ENCODE assay signal across 31 mouse cellular contexts in genomic region chr8:108480141-108480540, GRCm38 (mm10).
A peak's percentile ranks its signal among the peaks of the same experiment; 100 is the strongest.
DNase-seq lines count a peak whose midpoint lies in the region; ATAC-seq and TF ChIP-seq lines count a peak whose summit lies in the region.
"Had no signal": no experiment of that assay in that cellular context is flagged by ENCODE, and none has a peak within 500 bp of the region (broad histone marks: within the 10 kb centered on the region; RNA-seq: fewer than 3 reads in every experiment).

No protein-coding gene starts in this region.

- no peak overlapping the region for H3K4me2 ChIP-seq in hindbrain, embryonic 12.5 days (replicated peaks)
- H3K4me2 ChIP-seq in midbrain, postnatal 0 days (ENCODE audit: low read depth, low read length, poor library complexity, severe bottlenecking), result no peak overlapping the region
- H3K4me2 ChIP-seq in midbrain, embryonic 13.5 days (replicated peaks), result no peak overlapping the region
- no peak overlapping the region for H3K4me2 ChIP-seq in neural tube, embryonic 15.5 days
- H3K4me2 ChIP-seq: embryonic facial prominence, embryonic 13.5 days; forebrain, embryonic 13.5 days; heart, embryonic 13.5 days; limb, embryonic 12.5 days; liver, embryonic 11.5 days; neural tube, embryonic 12.5 days; stomach, embryonic 15.5 days had no signal

- no peak for TF ChIP-seq CTCF in midbrain, postnatal 0 days (IDR thresholded peaks at IDR 0.05)

- peaks cover 35% of the 10 kb centered on the region for H3K4me1 ChIP-seq in hindbrain, embryonic 10.5 days (replicated peaks)
- H3K4me1 ChIP-seq in hindbrain, embryonic 12.5 days, result peaks cover 10% of the 10 kb centered on the region; the same call in 1 of the 2 replicates
- H3K4me1 ChIP-seq in midbrain, embryonic 10.5 days, result peaks cover 40% of the 10 kb centered on the region
- H3K4me1 ChIP-seq in midbrain, postnatal 0 days (ENCODE audit: insufficient read depth, low read length), result peaks cover 2% of the 10 kb centered on the region; the same call in 1 of the 2 replicates
- H3K4me1 ChIP-seq in midbrain, embryonic 13.5 days (replicated peaks), result peaks cover 37% of the 10 kb centered on the region
- peaks cover 15% of the 10 kb centered on the region for H3K4me1 ChIP-seq in neural tube, embryonic 15.5 days
- H3K4me1 ChIP-seq: forebrain, embryonic 13.5 days; stomach, embryonic 15.5 days had no signal

- no peaks in the 10 kb centered on the region; the same call in 1 of the 2 replicates for H3K27me3 ChIP-seq in hindbrain, embryonic 10.5 days (ENCODE audit: insufficient read depth, poor library complexity, severe bottlenecking)
- peaks cover 5% of the 10 kb centered on the region; the same call in 1 of the 2 replicates for H3K27me3 ChIP-seq in hindbrain, embryonic 12.5 days
- no peaks in the 10 kb centered on the region for H3K27me3 ChIP-seq in midbrain, embryonic 10.5 days (ENCODE audit: low read depth, poor library complexity, severe bottlenecking)
- no peaks in the 10 kb centered on the region for H3K27me3 ChIP-seq in midbrain, postnatal 0 days (ENCODE audit: insufficient read depth, low read length)
- no peaks in the 10 kb centered on the region for H3K27me3 ChIP-seq in midbrain, embryonic 13.5 days
- no peaks in the 10 kb centered on the region for H3K27me3 ChIP-seq in neural tube, embryonic 15.5 days (replicated peaks)
- H3K27me3 ChIP-seq: embryonic facial prominence, embryonic 13.5 days; forebrain, embryonic 13.5 days; heart, embryonic 13.5 days; limb, embryonic 12.5 days; neural tube, embryonic 12.5 days; stomach, embryonic 15.5 days had no signal

- H3K9me3 ChIP-seq in hindbrain, embryonic 10.5 days, result no peaks in the 10 kb centered on the region
- H3K9me3 ChIP-seq in hindbrain, embryonic 12.5 days (replicated peaks), result no peaks in the 10 kb centered on the region
- no peaks in the 10 kb centered on the region for H3K9me3 ChIP-seq in midbrain, embryonic 10.5 days (replicated peaks)
- no peaks in the 10 kb centered on the region for H3K9me3 ChIP-seq in midbrain, postnatal 0 days (ENCODE audit: low read length)
- H3K9me3 ChIP-seq in midbrain, embryonic 13.5 days, result no peaks in the 10 kb centered on the region
- no peaks in the 10 kb centered on the region for H3K9me3 ChIP-seq in neural tube, embryonic 15.5 days (replicated peaks)
- H3K9me3 ChIP-seq: embryonic facial prominence, embryonic 13.5 days; forebrain, embryonic 13.5 days; heart, embryonic 13.5 days; limb, embryonic 12.5 days; neural tube, embryonic 12.5 days; stomach, embryonic 15.5 days had no signal

- WGBS in hindbrain, embryonic 10.5 days, result 80% methylated on average over 12 of the region's 12 CpGs
- 73% methylated on average over 12 of the region's 12 CpGs for WGBS in hindbrain, embryonic 12.5 days
- WGBS in midbrain, embryonic 10.5 days, result 83% methylated on average over 12 of the region's 12 CpGs
- 46% methylated on average over 12 of the region's 12 CpGs for WGBS in midbrain, postnatal 0 days
- 65% methylated on average over 12 of the region's 12 CpGs for WGBS in midbrain, embryonic 13.5 days
- WGBS in neural tube, embryonic 15.5 days, result 63% methylated on average over 12 of the region's 12 CpGs

- H3K9ac ChIP-seq in hindbrain, embryonic 12.5 days, result no peak overlapping the region
- no peak overlapping the region for H3K9ac ChIP-seq in midbrain, postnatal 0 days (replicated peaks; ENCODE audit: low read length, poor library complexity, severe bottlenecking)
- H3K9ac ChIP-seq in midbrain, embryonic 13.5 days (replicated peaks), result no peak overlapping the region; the same call in 1 of the 2 replicates
- no peak overlapping the region for H3K9ac ChIP-seq in neural tube, embryonic 15.5 days (replicated peaks)
- H3K9ac ChIP-seq: embryonic facial prominence, embryonic 13.5 days; forebrain, embryonic 13.5 days; heart, embryonic 13.5 days; limb, embryonic 12.5 days; liver, postnatal 0 days; neural tube, embryonic 12.5 days; stomach, embryonic 15.5 days had no signal

- ATAC-seq in hindbrain, embryonic 12.5 days (ENCODE audit: low FRiP score), result no peak
- no peak for ATAC-seq in midbrain, postnatal 0 days (ENCODE audit: low FRiP score)
- ATAC-seq in midbrain, embryonic 13.5 days, result no peak
- no peak for ATAC-seq in neural tube, embryonic 15.5 days (ENCODE audit: low FRiP score)
- ATAC-seq: CD4-positive, CD25-positive, alpha-beta regulatory T cell, adult 4 months; forebrain, embryonic 13.5 days; intestine, postnatal 0 days; liver, postnatal 0 days had no signal

- peak overlapping the region; percentile 35; the same call in 1 of the 2 replicates for H3K27ac ChIP-seq in hindbrain, embryonic 10.5 days
- no peak overlapping the region for H3K27ac ChIP-seq in hindbrain, embryonic 12.5 days
- peak overlapping the region; percentile 77 for H3K27ac ChIP-seq in midbrain, embryonic 10.5 days (replicated peaks)
- H3K27ac ChIP-seq in midbrain, postnatal 0 days (ENCODE audit: low read depth, low read length), result no peak overlapping the region; the same call in 1 of the 2 replicates
- peak overlapping the region; percentile 97 for H3K27ac ChIP-seq in midbrain, embryonic 13.5 days
- 0 out of 2 replicates have a peak overlapping the region, but pooled peaks have one; percentile 11 for H3K27ac ChIP-seq in neural tube, embryonic 15.5 days (replicated peaks)
- H3K27ac ChIP-seq: embryonic facial prominence, embryonic 13.5 days; heart, embryonic 13.5 days; layer of hippocampus, adult 2 months; limb, embryonic 12.5 days; neural tube, embryonic 12.5 days; stomach, embryonic 15.5 days had no signal

- DNase-seq in hindbrain, embryonic 10.5 days (ENCODE audit: low spot score), result no peak
- no peak for DNase-seq in midbrain, embryonic 10.5 days (ENCODE audit: low spot score)
- no peak for DNase-seq in midbrain, postnatal 0 days (ENCODE audit: low spot score)
- no peak for DNase-seq in layer of hippocampus, adult 9-11 months
- no peak for DNase-seq in adrenal gland, adult 8-10 months
- DNase-seq: adrenal gland, postnatal 36 days; cerebellum, adult 11-12 months; cerebellum, postnatal 14 days; gastrocnemius, postnatal 14 days; heart, adult 18-20 months; heart, postnatal 14 days; kidney, postnatal 10 days; layer of hippocampus, postnatal 36 days; liver, postnatal 0 days; lung, postnatal 10 days; right cerebral cortex, adult 18-20 months; thymus, postnatal 36 days had no signal

- H3K4me3 ChIP-seq in hindbrain, embryonic 10.5 days, result no peak overlapping the region
- H3K4me3 ChIP-seq in hindbrain, embryonic 12.5 days, result no peak overlapping the region
- no peak overlapping the region for H3K4me3 ChIP-seq in midbrain, embryonic 10.5 days
- H3K4me3 ChIP-seq in midbrain, postnatal 0 days (ENCODE audit: low read depth, low read length), result no peak overlapping the region
- no peak overlapping the region for H3K4me3 ChIP-seq in midbrain, embryonic 13.5 days (replicated peaks)
- H3K4me3 ChIP-seq in neural tube, embryonic 15.5 days (replicated peaks), result no peak overlapping the region
- H3K4me3 ChIP-seq: embryonic facial prominence, embryonic 13.5 days; erythroblast, embryonic 14.5 days; forebrain, embryonic 13.5 days; heart, embryonic 13.5 days; layer of hippocampus, adult 2 months; limb, embryonic 12.5 days; neural tube, embryonic 12.5 days; stomach, embryonic 15.5 days had no signal

- no peaks in the 10 kb centered on the region for H3K36me3 ChIP-seq in hindbrain, embryonic 10.5 days
- H3K36me3 ChIP-seq in hindbrain, embryonic 12.5 days, result no peaks in the 10 kb centered on the region
- H3K36me3 ChIP-seq in midbrain, embryonic 10.5 days, result no peaks in the 10 kb centered on the region
- no peaks in the 10 kb centered on the region for H3K36me3 ChIP-seq in midbrain, postnatal 0 days (ENCODE audit: insufficient read depth, low read length)
- no peaks in the 10 kb centered on the region for H3K36me3 ChIP-seq in midbrain, embryonic 13.5 days
- H3K36me3 ChIP-seq in neural tube, embryonic 15.5 days, result no peaks in the 10 kb centered on the region
- H3K36me3 ChIP-seq: embryonic facial prominence, embryonic 13.5 days; heart, embryonic 13.5 days; limb, embryonic 12.5 days; neural tube, embryonic 12.5 days; stomach, embryonic 15.5 days had no signal

Comparison
In these comparisons a context has a peak if more than half of its experiments do, and no peak if none do; other contexts are left out.
1. H3K27ac ChIP-seq: peak in hindbrain, embryonic 10.5 days (single experiment), midbrain, embryonic 10.5 days (single experiment), midbrain, embryonic 13.5 days (single experiment) and neural tube, embryonic 15.5 days (single experiment); none in hindbrain, embryonic 12.5 days (single experiment) and midbrain, postnatal 0 days (single experiment).